Mouse (Mus musculus) lung, embryonic 16.5 days (tissue): ENCODE data around the gene Glp1r. TPM values are rescaled to one million over a fixed set of nuclear protein-coding genes. Genes with fewer than 3 reads are reported as not detected.

Experiments used
- ATAC-seq: fragments of 200-750 bp; cut with Nextera tagmentation; 2 replicates; pipeline ENCODE4 v1.8.0; 2017; ENCODE audit warnings: low read depth, mild to moderate bottlenecking, moderate library complexity
- H3K27ac ChIP-seq: fragments of 300-500 bp; sonication (generic); 2 replicates; pipeline ENCODE4 v1.5.1; 2014; ENCODE audit warnings: mild to moderate bottlenecking, control low read depth, low read length
- H3K27me3 ChIP-seq: fragments of 300-500 bp; sonication (generic); 2 replicates; pipeline ENCODE4 v1.6.1; 2014; ENCODE audit warnings: low read depth, low read length, mixed read lengths; ENCODE audit not compliant: control insufficient read depth, insufficient read depth
- H3K36me3 ChIP-seq: fragments of 300-500 bp; sonication (generic); 2 replicates; pipeline ENCODE4 v1.6.1; 2014; ENCODE audit warnings: low read length; ENCODE audit not compliant: control insufficient read depth, insufficient read depth
- H3K4me1 ChIP-seq: fragments of 300-500 bp; sonication (generic); replicated peaks from 2 replicates; pipeline ENCODE4 v1.6.1; 2014; ENCODE audit warnings: low read length, mixed read lengths; ENCODE audit not compliant: control insufficient read depth, insufficient read depth
- H3K4me2 ChIP-seq: fragments of 300-500 bp; sonication (generic); 2 replicates; pipeline ENCODE4 v1.6.1; 2014; ENCODE audit warnings: low read depth, low read length, control low read depth
- H3K4me3 ChIP-seq: fragments of 300-500 bp; sonication (generic); 2 replicates; pipeline ENCODE4 v1.5.1; 2014; ENCODE audit warnings: mild to moderate bottlenecking, low read length, control low read depth
- H3K9ac ChIP-seq: fragments of 300-500 bp; sonication (generic); 2 replicates; pipeline ENCODE4 v1.6.1; 2014; ENCODE audit warnings: low read length, control low read depth
- H3K9me3 ChIP-seq: fragments of 300-500 bp; sonication (generic); 2 replicates; pipeline ENCODE4 v1.6.1; 2016; ENCODE audit warnings: low read length; ENCODE audit not compliant: control insufficient read depth
- WGBS: fragments of 180-500 bp; shearing (Covaris S2); extraction: QIAGEN DNeasy Blood & Tissue Kit; methylation state at CpG from one replicate; pipeline ENCODE4 v1.1.7; 2014; 5-methylcytosine and 5-hydroxymethylcytosine counted together
- polyA plus RNA-seq: library from polyadenylated mRNA; unstranded; fragments of >200 nt; fragmentation: Nextera tagmentation; extraction: Ambion mirVana; gene quantifications from 2 replicates; pipeline ENCODE4 v1.2.1, GENCODE M21; 2015

The Glp1r gene
- 12.7 and 12.9 TPM in 2 replicates for polyA plus RNA-seq

GRCm38 (mm10) chr17:30901627-30902026 is at the start of gene Glp1r:
TSS of gene Glp1r (plus strand) at chr17:30901817.
- H3K27me3 ChIP-seq = peaks cover 21% of the 10 kb centered on the region
- H3K4me2 ChIP-seq = peak within 1 kb of the TSS; percentile 80
- H3K4me1 ChIP-seq = peaks cover 6% of the 10 kb centered on the region; the same call in 1 of the 2 replicates
- peak; percentile 70 for ATAC-seq
- H3K9ac ChIP-seq = peak within 1 kb of the TSS; percentile 73
- H3K27ac ChIP-seq = no peak within 1 kb of the TSS
- no peaks in the 10 kb centered on the region for H3K36me3 ChIP-seq
- WGBS = 0% methylated on average over 33 of the region's 37 CpGs
- H3K4me3 ChIP-seq = peak within 1 kb of the TSS; percentile 55
- no peaks in the 10 kb centered on the region for H3K9me3 ChIP-seq

GRCm38 (mm10) chr17:30852345-30852744 is 49.3 kb upstream of the Glp1r start:
- ATAC-seq = no peak
- Histone ChIP-seq H3K9ac (no peak overlapping the region), H3K9me3 (no peaks in the 10 kb centered on the region), H3K36me3 (no peaks in the 10 kb centered on the region), H3K27me3 (no peaks in the 10 kb centered on the region), H3K4me3 (no peak overlapping the region), H3K4me1 (no peaks in the 10 kb centered on the region), H3K4me2 (no peak overlapping the region), H3K27ac (no peak overlapping the region)

- WGBS = 81% methylated on average over 5 of the region's 5 CpGs
- no peak for ATAC-seq
- no peak overlapping the region for H3K27ac ChIP-seq
- no peaks in the 10 kb centered on the region for H3K36me3 ChIP-seq
- no peak overlapping the region for H3K4me3 ChIP-seq
- no peak overlapping the region for H3K4me2 ChIP-seq
- no peaks in the 10 kb centered on the region for H3K27me3 ChIP-seq
- H3K9ac ChIP-seq = no peak overlapping the region
- H3K4me1 ChIP-seq = no peaks in the 10 kb centered on the region
- no peaks in the 10 kb centered on the region for H3K9me3 ChIP-seq
Observed at GRCm38 (mm10) chr17:30857347-30857746, 44.3 kb upstream of the Glp1r start.

GRCm38 (mm10) chr17:30858586-30859259 is 42.9 kb upstream of the Glp1r start:
- ATAC-seq = peak; percentile 80
- Histone ChIP-seq H3K4me2 (no peak overlapping the region), H3K27me3 (no peaks in the 10 kb centered on the region), H3K9ac (no peak overlapping the region), H3K36me3 (no peaks in the 10 kb centered on the region), H3K4me3 (no peak overlapping the region), H3K9me3 (no peaks in the 10 kb centered on the region), H3K27ac (peak overlapping the region; percentile 60; the same call in 1 of the 2 replicates), H3K4me1 (no peaks in the 10 kb centered on the region)
- 33% methylated on average over 11 of the region's 11 CpGs for WGBS

GRCm38 (mm10) chr17:30859989-30860585 is 41.5 kb upstream of the Glp1r start:
- Histone ChIP-seq H3K4me3 (no peak overlapping the region), H3K9ac (no peak overlapping the region), H3K4me1 (no peaks in the 10 kb centered on the region), H3K27me3 (no peaks in the 10 kb centered on the region), H3K36me3 (no peaks in the 10 kb centered on the region), H3K4me2 (no peak overlapping the region), H3K27ac (no peak overlapping the region), H3K9me3 (no peaks in the 10 kb centered on the region)
- no peak for ATAC-seq
- WGBS = 51% methylated on average over 10 of the region's 10 CpGs

GRCm38 (mm10) chr17:30860606-30861005 is 41.0 kb upstream of the Glp1r start:
- Histone ChIP-seq H3K4me2 (no peak overlapping the region), H3K9me3 (no peaks in the 10 kb centered on the region), H3K27me3 (no peaks in the 10 kb centered on the region), H3K36me3 (no peaks in the 10 kb centered on the region), H3K4me3 (no peak overlapping the region), H3K4me1 (no peaks in the 10 kb centered on the region), H3K9ac (no peak overlapping the region), H3K27ac (no peak overlapping the region)
- WGBS = 44% methylated on average over 7 of the region's 7 CpGs
- no peak for ATAC-seq

GRCm38 (mm10) chr17:30866281-30866680 is 35.3 kb upstream of the Glp1r start:
- Histone ChIP-seq H3K27me3 (no peaks in the 10 kb centered on the region), H3K4me3 (no peak overlapping the region), H3K4me2 (no peak overlapping the region), H3K4me1 (no peaks in the 10 kb centered on the region; the same call in 1 of the 2 replicates), H3K9me3 (no peaks in the 10 kb centered on the region), H3K9ac (no peak overlapping the region), H3K36me3 (no peaks in the 10 kb centered on the region), H3K27ac (no peak overlapping the region)
- ATAC-seq = no peak
- 56% methylated on average over 8 of the region's 8 CpGs for WGBS

GRCm38 (mm10) chr17:30866966-30867365 is 34.7 kb upstream of the Glp1r start:
- Histone ChIP-seq H3K4me2 (no peak overlapping the region), H3K27ac (0 out of 2 replicates have a peak overlapping the region, but pooled peaks have one; percentile 16), H3K36me3 (no peaks in the 10 kb centered on the region), H3K9ac (no peak overlapping the region), H3K9me3 (no peaks in the 10 kb centered on the region), H3K4me1 (no peaks in the 10 kb centered on the region; the same call in 1 of the 2 replicates), H3K4me3 (no peak overlapping the region), H3K27me3 (no peaks in the 10 kb centered on the region)
- ATAC-seq = no peak
- WGBS = 48% methylated on average over 9 of the region's 9 CpGs

- peak; percentile 80 for ATAC-seq
- Histone ChIP-seq H3K4me1 (no peaks in the 10 kb centered on the region; the same call in 1 of the 2 replicates), H3K27ac (peak overlapping the region; percentile 35), H3K9me3 (0 out of 2 replicates have a peak, but pooled peaks cover 4% of the 10 kb centered on the region), H3K27me3 (no peaks in the 10 kb centered on the region), H3K9ac (no peak overlapping the region), H3K36me3 (no peaks in the 10 kb centered on the region), H3K4me3 (peak overlapping the region; percentile 8; the same call in 1 of the 2 replicates), H3K4me2 (peak overlapping the region; percentile 24)
- WGBS = 23% methylated on average over 10 of the region's 10 CpGs
Observed at GRCm38 (mm10) chr17:30871040-30871439, 30.6 kb upstream of the Glp1r start.
